In genomic region chr8:109012655-109013054, GRCm38 (mm10) we compare ENCODE assay signal across 13 mouse cellular contexts.
A peak's percentile ranks its signal among the peaks of the same experiment; 100 is the strongest.
DNase-seq lines count a peak whose midpoint lies in the region; ATAC-seq and TF ChIP-seq lines count a peak whose summit lies in the region.
"Had no signal": no experiment of that assay in that cellular context is flagged by ENCODE, and none has a peak within 500 bp of the region (broad histone marks: within the 10 kb centered on the region; RNA-seq: fewer than 3 reads in every experiment).

No protein-coding gene starts in this region.

- no peak for ATAC-seq in hindbrain, postnatal 0 days
- peak; percentile 53; the same call in 1 of the 2 replicates for ATAC-seq in neural tube, embryonic 11.5 days (ENCODE audit: insufficient read depth, low FRiP score, low TSS enrichment)

- H3K4me1 ChIP-seq in hindbrain, postnatal 0 days (ENCODE audit: insufficient read depth, low read length) = no peaks in the 10 kb centered on the region
- peaks cover 8% of the 10 kb centered on the region for H3K4me1 ChIP-seq in neural tube, embryonic 11.5 days (ENCODE audit: control insufficient read depth, insufficient read depth, low read length)
- H3K4me1 ChIP-seq: heart, embryonic 15.5 days had no signal

- no peak overlapping the region for H3K4me3 ChIP-seq in hindbrain, postnatal 0 days (ENCODE audit: low read length)
- no peak overlapping the region for H3K4me3 ChIP-seq in neural tube, embryonic 11.5 days (ENCODE audit: low read depth, low read length)
- H3K4me3 ChIP-seq: heart, embryonic 15.5 days; limb, embryonic 13.5 days had no signal

- no peaks in the 10 kb centered on the region for H3K36me3 ChIP-seq in hindbrain, postnatal 0 days (ENCODE audit: insufficient read depth, low read length)
- no peaks in the 10 kb centered on the region for H3K36me3 ChIP-seq in neural tube, embryonic 11.5 days (ENCODE audit: control insufficient read depth, insufficient read depth, low read length)
- H3K36me3 ChIP-seq: heart, embryonic 15.5 days; limb, embryonic 13.5 days had no signal

- no peaks in the 10 kb centered on the region for H3K9me3 ChIP-seq in hindbrain, postnatal 0 days (ENCODE audit: low read length)
- no peaks in the 10 kb centered on the region for H3K9me3 ChIP-seq in neural tube, embryonic 11.5 days (ENCODE audit: control insufficient read depth, low read length)
- H3K9me3 ChIP-seq: heart, embryonic 15.5 days; limb, embryonic 13.5 days had no signal

- H3K9ac ChIP-seq in hindbrain, postnatal 0 days (replicated peaks; ENCODE audit: low read length) = no peak overlapping the region
- peak overlapping the region; percentile 16; the same call in 1 of the 2 replicates for H3K9ac ChIP-seq in neural tube, embryonic 11.5 days (ENCODE audit: low read length)
- H3K9ac ChIP-seq: heart, embryonic 15.5 days; limb, embryonic 13.5 days had no signal

- no peak overlapping the region for H3K27ac ChIP-seq in hindbrain, postnatal 0 days
- H3K27ac ChIP-seq in neural tube, embryonic 11.5 days (ENCODE audit: low read depth, low read length) = peak overlapping the region; percentile 47; the same call in 1 of the 2 replicates
- H3K27ac ChIP-seq: heart, embryonic 15.5 days; limb, embryonic 13.5 days had no signal

- no peak for TF ChIP-seq CTCF in hindbrain, postnatal 0 days (IDR thresholded peaks at IDR 0.05; ENCODE audit: low read depth)

- peak; percentile 88 for DNase-seq in R1 (ENCODE audit: low read depth, low spot score)
- DNase-seq in embryo, embryonic 10.5 days (ENCODE audit: low spot score) = peak; percentile 70
- DNase-seq in hindbrain, postnatal 0 days (ENCODE audit: low spot score) = peak; percentile 3
- peak; percentile 62 for DNase-seq in neural tube, embryonic 11.5 days (ENCODE audit: low spot score)
- no peak for DNase-seq in cerebellum, postnatal 10 days
- DNase-seq in left cerebral cortex, postnatal 25 days (ENCODE audit: low spot score in 2 of 2) = no peak
- DNase-seq in kidney, postnatal 14 days = no peak
- DNase-seq: cerebellum, postnatal 14 days; kidney, adult 2 months; right cerebral cortex, adult 18-20 months; thymus, adult 2 months had no signal

- 17% methylated on average over 8 of the region's 8 CpGs for WGBS in hindbrain, postnatal 0 days
- 14% methylated on average over 8 of the region's 8 CpGs for WGBS in neural tube, embryonic 11.5 days

- no peak overlapping the region for H3K4me2 ChIP-seq in hindbrain, postnatal 0 days (ENCODE audit: low read depth, low read length)
- H3K4me2 ChIP-seq in neural tube, embryonic 11.5 days (ENCODE audit: low read depth) = peak overlapping the region; percentile 10
- H3K4me2 ChIP-seq: heart, embryonic 15.5 days; limb, embryonic 13.5 days had no signal

- intact Hi-C loops in left cerebral cortex, postnatal 25 days (cut with DNase I) = no loop called here

- no peaks in the 10 kb centered on the region for H3K27me3 ChIP-seq in hindbrain, postnatal 0 days (ENCODE audit: insufficient read depth, low read length)
- no peaks in the 10 kb centered on the region for H3K27me3 ChIP-seq in neural tube, embryonic 11.5 days (ENCODE audit: control insufficient read depth, insufficient read depth, low read length)
- H3K27me3 ChIP-seq: heart, embryonic 15.5 days; limb, embryonic 13.5 days had no signal

Comparison
In these comparisons a context has a peak if more than half of its experiments do, and no peak if none do; other contexts are left out.
1. DNase-seq: peak in R1 (single experiment), embryo, embryonic 10.5 days (single experiment), hindbrain, postnatal 0 days (single experiment) and neural tube, embryonic 11.5 days (single experiment); none in cerebellum, postnatal 10 days (0 of 2), left cerebral cortex, postnatal 25 days (0 of 2) and kidney, postnatal 14 days (single experiment).